In the genomic region with DNA sequence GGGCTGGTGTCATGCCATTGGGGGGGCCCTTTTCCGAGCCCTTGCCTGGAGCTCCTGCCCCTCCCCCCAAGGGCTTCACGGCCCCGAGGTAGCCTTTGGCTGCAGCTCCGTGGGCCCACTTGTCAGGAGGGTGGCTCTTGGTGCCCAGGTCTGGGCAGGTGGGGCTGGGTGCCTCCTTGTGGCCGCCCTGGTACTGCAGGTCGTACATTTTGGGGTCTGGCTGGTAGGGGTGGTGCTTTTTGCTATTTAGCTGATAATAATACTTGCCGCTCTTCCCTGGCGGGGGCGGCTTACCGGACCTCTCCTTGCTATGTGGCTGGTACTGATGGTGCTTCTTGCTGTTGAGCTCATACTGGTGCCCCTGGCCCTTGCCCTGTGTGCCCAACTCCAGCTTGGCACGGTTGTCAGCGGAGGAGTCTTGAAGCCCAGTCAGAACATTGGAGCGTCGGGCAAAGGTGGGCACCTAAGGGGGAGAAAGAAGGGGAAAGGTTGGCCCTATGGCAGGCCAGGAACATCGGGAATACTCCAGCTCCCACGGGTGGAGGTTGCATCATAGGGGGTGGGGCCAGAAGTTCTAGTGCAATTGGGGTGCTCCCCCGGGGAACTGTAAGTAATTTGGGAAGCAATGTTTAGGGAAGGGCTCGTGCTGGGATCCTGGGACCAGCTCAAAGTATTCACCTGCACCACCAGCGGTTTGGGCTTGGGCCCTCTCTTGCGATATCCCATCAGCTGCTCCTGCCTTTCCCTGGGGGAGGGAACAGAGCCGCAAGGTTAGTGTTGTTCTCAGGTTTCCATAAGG, we compare ENCODE assay signal across 9 mouse cellular contexts. TPM values are rescaled to one million over a fixed set of nuclear protein-coding genes. Genes with fewer than 3 reads are reported as not detected.
DNase-seq lines count a peak whose midpoint lies in the region; ATAC-seq and TF ChIP-seq lines count a peak whose summit lies in the region.
"Had no signal": no experiment of that assay in that cellular context is flagged by ENCODE, and none has a peak within 500 bp of the region (broad histone marks: within the 10 kb centered on the region; RNA-seq: fewer than 3 reads in every experiment).

No protein-coding gene starts in this region.

- H3K9me3 ChIP-seq in hindbrain, postnatal 0 days (ENCODE audit: low read length), result no peaks in the 10 kb centered on the region
- H3K9me3 ChIP-seq: stomach, embryonic 15.5 days had no signal

- H3K36me3 ChIP-seq in hindbrain, postnatal 0 days (ENCODE audit: insufficient read depth, low read length), result peaks cover 18% of the 10 kb centered on the region

- H3K9ac ChIP-seq in hindbrain, postnatal 0 days (replicated peaks; ENCODE audit: low read length), result no peak overlapping the region; the same call in 1 of the 2 replicates
- H3K9ac ChIP-seq: stomach, embryonic 15.5 days had no signal

- WGBS in hindbrain, postnatal 0 days, result 39% methylated on average over 21 of the region's 21 CpGs

- peaks cover 36% of the 10 kb centered on the region for H3K4me1 ChIP-seq in hindbrain, postnatal 0 days (ENCODE audit: insufficient read depth, low read length)

- peak overlapping the region; percentile 94; the same call in 1 of the 2 replicates for H3K4me2 ChIP-seq in hindbrain, postnatal 0 days (ENCODE audit: low read depth, low read length)

- no peak for ATAC-seq in hindbrain, postnatal 0 days

- H3K27me3 ChIP-seq in hindbrain, postnatal 0 days (ENCODE audit: insufficient read depth, low read length), result 0 out of 2 replicates have a peak, but pooled peaks cover 3% of the 10 kb centered on the region

- peak; percentile 67 for TF ChIP-seq CTCF in left cerebral cortex, adult 2 months (IDR thresholded peaks at IDR 0.05)
- peak; percentile 79 for TF ChIP-seq CTCF in hindbrain, postnatal 0 days (IDR thresholded peaks at IDR 0.05; ENCODE audit: low read depth)

- H3K27ac ChIP-seq in left cerebral cortex, adult 2 months, result no peak overlapping the region
- no peak overlapping the region for H3K27ac ChIP-seq in hindbrain, postnatal 0 days
- H3K27ac ChIP-seq: stomach, embryonic 15.5 days had no signal

- no peak for DNase-seq in left cerebral cortex, adult 2 months (ENCODE audit: extremely low spot score in 1 of 2, low spot score in 2 of 2)
- no peak for DNase-seq in left cerebral cortex, adult 18-20 months (ENCODE audit: low spot score in 2 of 2)
- DNase-seq in R1 (ENCODE audit: low read depth, low spot score), result peak; percentile 43
- DNase-seq in embryo, embryonic 10 days (ENCODE audit: low spot score), result peak; percentile 59
- DNase-seq in hindbrain, postnatal 0 days (ENCODE audit: low spot score), result no peak
- DNase-seq in lung, postnatal 10 days, result peak; percentile 62
- DNase-seq in spleen, postnatal 10 days (ENCODE audit: low spot score in 2 of 2), result peak; percentile 40 to 73
- no peak for DNase-seq in gastrocnemius, adult 18-20 months (ENCODE audit: low spot score)

- no peak overlapping the region for H3K4me3 ChIP-seq in left cerebral cortex, adult 2 months
- no peak overlapping the region for H3K4me3 ChIP-seq in hindbrain, postnatal 0 days (ENCODE audit: low read length)
- H3K4me3 ChIP-seq: stomach, embryonic 15.5 days had no signal

- intact Hi-C loops in left cerebral cortex, adult 2 months (cut with DNase I), result no loop called here

RNA-seq across cellular contexts. Expression of a gene that starts 4.0 kb away (rescaled TPM):
- total RNA-seq in left cerebral cortex, adult 2 months (2021), result 10 to 100 TPM; 51.4 to 54.3 TPM
- 10 to 100 TPM; 46.0 to 49.9 TPM for total RNA-seq in left cerebral cortex, adult 18-20 months (2021)
- 33.6 and 41.3 TPM in 2 replicates for total RNA-seq in hindbrain, postnatal 0 days (2014; rRNA removed)
- polyA plus RNA-seq in hindbrain, postnatal 0 days (2015; fragmentation: Nextera tagmentation; extraction: Ambion mirVana), result 22.4 and 23.7 TPM in 2 replicates
- 1 to 10 TPM; 1.6 to 2.5 TPM for total RNA-seq in gastrocnemius, adult 18-20 months (2021)

RNA-seq across cellular contexts. Expression of a gene that starts 41.3 kb away (rescaled TPM):
- total RNA-seq in left cerebral cortex, adult 2 months (2021), result 10 to 100 TPM; 11.1 to 11.2 TPM
- 10 to 100 TPM in 1 of 2 experiments, 1 to 10 TPM in 1; 8.3 to 13.3 TPM for total RNA-seq in left cerebral cortex, adult 18-20 months (2021)
- total RNA-seq in hindbrain, postnatal 0 days (2014; rRNA removed), result 10.0 and 11.4 TPM in 2 replicates
- polyA plus RNA-seq in hindbrain, postnatal 0 days (2015; fragmentation: Nextera tagmentation; extraction: Ambion mirVana), result 6.5 and 7.6 TPM in 2 replicates
- total RNA-seq in gastrocnemius, adult 18-20 months (2021), result 1 to 10 TPM; 2.6 to 3.5 TPM

RNA-seq across cellular contexts. Expression of a gene that starts 59.3 kb away (rescaled TPM):
- total RNA-seq in left cerebral cortex, adult 2 months (2021), result 1 to 10 TPM; 3.2 to 3.4 TPM
- total RNA-seq in left cerebral cortex, adult 18-20 months (2021), result 1 to 10 TPM; 1.8 to 2.2 TPM
- total RNA-seq in hindbrain, postnatal 0 days (2014; rRNA removed), result 14.6 and 18.9 TPM in 2 replicates
- polyA plus RNA-seq in hindbrain, postnatal 0 days (2015; fragmentation: Nextera tagmentation; extraction: Ambion mirVana), result 7.0 and 7.4 TPM in 2 replicates
- 1 to 10 TPM in 1 of 2 experiments, under 1 TPM in 1; 0.85 to 1.0 TPM for total RNA-seq in gastrocnemius, adult 18-20 months (2021)

Comparison
In these comparisons a context has a peak if more than half of its experiments do, and no peak if none do; other contexts are left out.
1. DNase-seq: peak in R1 (single experiment), embryo, embryonic 10 days (single experiment), lung, postnatal 10 days (single experiment) and spleen, postnatal 10 days (2 of 2); none in left cerebral cortex, adult 2 months (0 of 2), left cerebral cortex, adult 18-20 months (0 of 2), hindbrain, postnatal 0 days (single experiment) and gastrocnemius, adult 18-20 months (single experiment).